ENCODE assay signal across 9 mouse cellular contexts in genomic region chr2:163417830-163418229, GRCm38 (mm10). TPM values are rescaled to one million over a fixed set of nuclear protein-coding genes. Genes with fewer than 3 reads are reported as not detected.
DNase-seq lines count a peak whose midpoint lies in the region; ATAC-seq and TF ChIP-seq lines count a peak whose summit lies in the region.
"Had no signal": no experiment of that assay in that cellular context is flagged by ENCODE, and none has a peak within 500 bp of the region (broad histone marks: within the 10 kb centered on the region; RNA-seq: fewer than 3 reads in every experiment).

No protein-coding gene starts in this region.

- no peaks in the 10 kb centered on the region for H3K9me3 ChIP-seq in erythroblast, embryonic 14.5 days (ENCODE audit: control insufficient read depth, low read length)
- no peaks in the 10 kb centered on the region for H3K9me3 ChIP-seq in liver, embryonic 11.5 days (ENCODE audit: control insufficient read depth, low read length)

- peak overlapping the region; percentile 89 for H3K4me2 ChIP-seq in liver, embryonic 11.5 days

- TF ChIP-seq CTCF in testis, adult 2 months (IDR thresholded peaks at IDR 0.05; ENCODE audit: control insufficient read depth, insufficient read depth, insufficient replicate concordance, low read depth, low read length): no peak

- H3K4me3 ChIP-seq in erythroblast, embryonic 14.5 days (replicated peaks): peak overlapping the region; percentile 78
- peak overlapping the region; percentile 47; the same call in 1 of the 2 replicates for H3K4me3 ChIP-seq in testis, adult 2 months (ENCODE audit: control insufficient read depth, low read depth, low read length)
- H3K4me3 ChIP-seq in liver, embryonic 11.5 days (ENCODE audit: low read depth, low read length): peak overlapping the region; percentile 95

- DNase-seq in testis, postnatal 10 days (ENCODE audit: low spot score): no peak
- DNase-seq in liver, embryonic 11.5 days (ENCODE audit: low spot score): no peak
- no peak for DNase-seq in MN1 (ENCODE audit: low spot score)
- DNase-seq in spleen, postnatal 4 days (ENCODE audit: low spot score in 2 of 2): no peak
- DNase-seq: adrenal gland, postnatal 36 days had no signal

- no peak overlapping the region for H3K27ac ChIP-seq in testis, adult 2 months (ENCODE audit: control insufficient read depth, insufficient read depth, low read depth, low read length)
- no peak overlapping the region for H3K27ac ChIP-seq in liver, embryonic 11.5 days (ENCODE audit: low read depth, low read length)

- TF ChIP-seq POLR2A in testis, adult 2 months (IDR thresholded peaks at IDR 0.05; ENCODE audit: control insufficient read depth, low read depth, low read length): no peak

- no peaks in the 10 kb centered on the region for H3K27me3 ChIP-seq in erythroblast, embryonic 14.5 days (ENCODE audit: control insufficient read depth)
- no peaks in the 10 kb centered on the region for H3K27me3 ChIP-seq in testis, adult 2 months (ENCODE audit: control insufficient read depth, insufficient read depth, low read length)
- H3K27me3 ChIP-seq in liver, embryonic 11.5 days (replicated peaks; ENCODE audit: control insufficient read depth, insufficient read depth, low read length): no peaks in the 10 kb centered on the region

- H3K36me3 ChIP-seq in erythroblast, embryonic 14.5 days (ENCODE audit: control insufficient read depth): peaks cover 29% of the 10 kb centered on the region
- no peaks in the 10 kb centered on the region for H3K36me3 ChIP-seq in testis, adult 2 months (ENCODE audit: control insufficient read depth, insufficient read depth, low read length)
- H3K36me3 ChIP-seq in liver, embryonic 11.5 days (ENCODE audit: control insufficient read depth, insufficient read depth, low read length): no peaks in the 10 kb centered on the region; the same call in 1 of the 2 replicates

- peaks cover 41% of the 10 kb centered on the region for H3K4me1 ChIP-seq in erythroblast, embryonic 14.5 days (ENCODE audit: control insufficient read depth)
- peaks cover 4% of the 10 kb centered on the region for H3K4me1 ChIP-seq in testis, adult 2 months (ENCODE audit: control insufficient read depth, insufficient read depth, low read length)
- peaks cover 23% of the 10 kb centered on the region for H3K4me1 ChIP-seq in liver, embryonic 11.5 days (replicated peaks; ENCODE audit: control insufficient read depth, insufficient read depth, low read length)

- H3K9ac ChIP-seq in liver, embryonic 11.5 days (ENCODE audit: low read depth, low read length): peak overlapping the region; percentile 78

- no peak for ATAC-seq in erythroblast, adult 5-6 weeks (replicated peaks; ENCODE audit: low FRiP score, poor library complexity, severe bottlenecking)
- ATAC-seq in liver, embryonic 11.5 days (replicated peaks; ENCODE audit: low FRiP score): no peak
- no peak for ATAC-seq in activated CD4-positive, CD25-positive, alpha-beta regulatory T cell, adult 4 months

RNA-seq across cellular contexts. Expression of gene Oser1, which starts 6.7 kb away (rescaled TPM):
- 0.83 and 1.1 TPM in 2 replicates for polyA plus RNA-seq in erythroblast, embryonic 14.5 days (2012)
- total RNA-seq in erythroblast, adult 5-6 weeks (2015; ENCODE audit: low replicate concordance): 15.5 and 27.5 TPM in 2 replicates
- total RNA-seq in erythroblast, adult 5-6 weeks (2017; ENCODE audit: low replicate concordance): 21.6 and 26.3 TPM in 2 replicates
- polyA plus RNA-seq in testis, adult 2 months (2012; rRNA removed): 209 and 304 TPM in 2 replicates
- polyA plus RNA-seq in liver, embryonic 11.5 days (2014; fragmentation: Nextera tagmentation; extraction: Ambion mirVana): 61.0 and 67.8 TPM in 2 replicates
- polyA plus RNA-seq in activated CD4-positive, CD25-positive, alpha-beta regulatory T cell, adult 4 months (2017; shearing (Covaris generic)): 100 to 1,000 TPM; 107 to 116 TPM

RNA-seq across cellular contexts. Expression of gene Jph2, which starts 20.0 kb away (rescaled TPM):
- not detected in 2 replicates for polyA plus RNA-seq in erythroblast, embryonic 14.5 days (2012)
- not detected in 2 replicates for total RNA-seq in erythroblast, adult 5-6 weeks (2015; ENCODE audit: low replicate concordance)
- 0.14 TPM in 1 of 2 replicates, not detected in the other for total RNA-seq in erythroblast, adult 5-6 weeks (2017; ENCODE audit: low replicate concordance)
- polyA plus RNA-seq in testis, adult 2 months (2012; rRNA removed): 2.3 and 3.6 TPM in 2 replicates
- polyA plus RNA-seq in liver, embryonic 11.5 days (2014; fragmentation: Nextera tagmentation; extraction: Ambion mirVana): 0.19 and 0.26 TPM in 2 replicates
- not detected for polyA plus RNA-seq in activated CD4-positive, CD25-positive, alpha-beta regulatory T cell, adult 4 months (2017; shearing (Covaris generic))

RNA-seq across cellular contexts. Expression of gene Gdap1l1, which starts 20.4 kb away (rescaled TPM):
- not detected in 2 replicates for polyA plus RNA-seq in erythroblast, embryonic 14.5 days (2012)
- total RNA-seq in erythroblast, adult 5-6 weeks (2015; ENCODE audit: low replicate concordance): not detected in 2 replicates
- not detected in 2 replicates for total RNA-seq in erythroblast, adult 5-6 weeks (2017; ENCODE audit: low replicate concordance)
- polyA plus RNA-seq in testis, adult 2 months (2012; rRNA removed): 0.16 and 0.18 TPM in 2 replicates
- polyA plus RNA-seq in liver, embryonic 11.5 days (2014; fragmentation: Nextera tagmentation; extraction: Ambion mirVana): 1.4 and 1.7 TPM in 2 replicates
- polyA plus RNA-seq in activated CD4-positive, CD25-positive, alpha-beta regulatory T cell, adult 4 months (2017; shearing (Covaris generic)): not detected

RNA-seq across cellular contexts. Expression of gene Fitm2, which starts 54.6 kb away (rescaled TPM):
- polyA plus RNA-seq in erythroblast, embryonic 14.5 days (2012): 0.15 and 0.18 TPM in 2 replicates
- total RNA-seq in erythroblast, adult 5-6 weeks (2015; ENCODE audit: low replicate concordance): 0.21 TPM in 1 of 2 replicates, not detected in the other
- 0.77 and 2.2 TPM in 2 replicates for total RNA-seq in erythroblast, adult 5-6 weeks (2017; ENCODE audit: low replicate concordance)
- polyA plus RNA-seq in testis, adult 2 months (2012; rRNA removed): 3.4 and 3.6 TPM in 2 replicates
- polyA plus RNA-seq in liver, embryonic 11.5 days (2014; fragmentation: Nextera tagmentation; extraction: Ambion mirVana): 8.1 and 9.0 TPM in 2 replicates
- 1 to 10 TPM; 2.0 to 2.4 TPM for polyA plus RNA-seq in activated CD4-positive, CD25-positive, alpha-beta regulatory T cell, adult 4 months (2017; shearing (Covaris generic))

Comparison
In these comparisons a context has a peak if more than half of its experiments do, and no peak if none do; other contexts are left out.
1. RNA of gene Oser1, which starts 6.7 kb away (polyA plus RNA-seq): 209 to 304 TPM in testis, adult 2 months, 107 to 116 TPM in activated CD4-positive, CD25-positive, alpha-beta regulatory T cell, adult 4 months and 61.0 to 67.8 TPM in liver, embryonic 11.5 days; 0.83 to 1.1 TPM in erythroblast, embryonic 14.5 days; every median in the first group is over 10 times any median in the second.
2. Peak in every context shown above with its lines, with median percentiles within 50 percentile points of each other: H3K4me3 ChIP-seq.